Mouse (Mus musculus) thymus, postnatal 36 days (tissue): ENCODE measurements at regions not wholly inside any gene's neighbourhood (a gene's known extent, or its start where the extent isn't known, plus 50 kb on each side); places are given as distances from the start of the nearest gene placed in this dataset.

Experiments used
- DNase-seq, 2 experiments: peaks; one replicate each; pipeline ENCODE4 v3.0.0; 2022; ENCODE audit warnings: mixed read lengths in 2 of 2

DNA sequence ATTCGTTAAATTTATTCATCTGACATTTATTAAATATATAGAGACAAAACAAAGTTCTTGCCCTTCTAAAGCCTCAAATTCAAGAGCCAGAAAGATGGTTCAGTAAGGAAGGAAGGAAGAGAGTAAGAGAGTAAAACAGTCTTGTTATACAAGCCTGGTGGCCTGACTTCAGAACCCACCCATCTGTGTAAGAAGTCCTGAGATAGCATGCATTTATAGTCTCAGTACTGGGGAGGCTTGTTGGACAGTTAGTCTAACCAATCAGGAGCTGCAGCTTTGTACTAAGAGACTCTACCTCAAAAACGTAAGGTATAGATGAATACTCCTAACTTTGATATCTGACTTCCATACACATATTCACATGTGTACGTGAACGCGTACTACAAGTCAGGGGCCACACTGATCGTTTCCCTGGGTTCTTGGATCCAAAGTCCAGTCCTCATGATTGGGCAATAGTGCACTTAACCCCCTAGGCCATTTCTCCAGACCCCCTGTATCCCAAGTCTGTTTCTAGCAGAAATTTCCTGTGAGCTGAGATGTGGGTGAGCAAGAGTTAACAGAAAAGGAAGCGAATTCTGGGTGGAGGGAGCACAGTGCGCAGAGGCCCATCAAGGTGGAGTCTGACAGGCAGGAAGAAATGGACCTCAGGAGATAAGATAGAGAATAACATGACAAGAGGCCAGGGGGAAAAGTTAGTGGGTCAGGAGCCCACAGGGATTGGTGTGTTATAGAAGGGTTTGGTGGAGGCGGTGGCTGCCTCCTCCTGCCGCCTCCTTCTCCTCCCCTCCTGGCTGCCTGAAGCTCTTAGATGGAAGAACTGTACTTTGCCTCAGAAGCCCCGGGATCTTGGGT, 187.0 kb downstream of the Kit start:
- no peak for DNase-seq

DNA sequence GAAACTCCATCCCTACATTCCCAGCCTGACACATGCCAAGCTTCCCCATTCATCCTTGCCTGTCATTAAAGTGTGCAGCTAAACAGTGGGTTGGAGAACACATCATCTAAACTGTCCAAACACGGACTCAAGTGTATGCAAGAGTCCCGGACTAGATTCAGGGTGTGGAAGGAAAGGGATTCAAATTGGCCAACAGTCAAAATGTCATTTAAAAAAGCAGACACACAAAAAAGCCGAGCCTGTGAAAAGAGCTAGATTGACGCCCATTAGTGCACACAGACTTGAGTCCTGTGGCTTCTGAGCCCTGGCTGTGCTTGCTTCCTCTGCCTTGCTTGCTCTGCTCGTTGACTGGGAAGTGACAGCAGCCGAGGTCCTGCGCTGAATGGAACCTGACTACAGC, 181.5 kb downstream of the Kit start:
- no peak for DNase-seq

DNA sequence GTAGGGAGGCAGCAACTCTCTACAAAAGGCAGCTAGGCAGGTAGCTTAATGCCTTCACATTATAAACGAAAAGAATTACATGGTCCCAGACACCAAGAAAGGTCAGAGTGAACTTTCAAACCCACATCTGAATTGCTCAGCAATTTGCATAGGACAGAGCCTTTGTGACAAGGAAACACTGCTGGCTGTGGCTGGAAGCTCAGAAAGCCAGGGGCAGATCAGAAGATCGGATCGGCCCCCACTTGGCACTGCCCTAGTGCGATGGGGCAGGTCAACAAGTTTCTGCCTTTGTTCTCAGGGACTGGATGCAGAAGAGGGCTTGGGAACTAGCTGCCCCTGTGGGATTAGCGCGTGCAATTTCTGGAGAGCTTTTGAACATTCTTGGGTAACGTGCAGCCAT, 179.6 kb downstream of the Kit start:
- no peak for DNase-seq

DNA sequence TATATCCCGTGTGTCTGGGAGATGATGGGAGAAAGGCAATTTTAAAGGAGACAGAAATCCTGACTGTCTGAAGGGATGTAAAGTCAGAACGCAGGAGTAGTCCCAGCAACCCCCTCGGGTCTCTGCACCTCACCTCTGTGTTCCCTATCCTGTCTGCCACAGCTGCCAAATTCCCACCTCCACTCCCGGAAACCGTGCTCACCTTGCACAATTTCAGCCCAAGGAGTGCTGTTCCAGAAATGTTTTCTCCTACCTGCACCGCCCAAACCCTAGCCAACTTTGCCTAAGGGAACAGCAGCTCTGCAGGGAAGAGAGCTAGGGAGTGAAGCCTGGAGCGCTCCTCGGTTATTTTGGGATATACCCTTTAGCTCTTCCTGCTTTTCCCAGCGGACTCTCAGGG, 170.6 kb downstream of the Kit start:
- DNase-seq = no peak

DNA sequence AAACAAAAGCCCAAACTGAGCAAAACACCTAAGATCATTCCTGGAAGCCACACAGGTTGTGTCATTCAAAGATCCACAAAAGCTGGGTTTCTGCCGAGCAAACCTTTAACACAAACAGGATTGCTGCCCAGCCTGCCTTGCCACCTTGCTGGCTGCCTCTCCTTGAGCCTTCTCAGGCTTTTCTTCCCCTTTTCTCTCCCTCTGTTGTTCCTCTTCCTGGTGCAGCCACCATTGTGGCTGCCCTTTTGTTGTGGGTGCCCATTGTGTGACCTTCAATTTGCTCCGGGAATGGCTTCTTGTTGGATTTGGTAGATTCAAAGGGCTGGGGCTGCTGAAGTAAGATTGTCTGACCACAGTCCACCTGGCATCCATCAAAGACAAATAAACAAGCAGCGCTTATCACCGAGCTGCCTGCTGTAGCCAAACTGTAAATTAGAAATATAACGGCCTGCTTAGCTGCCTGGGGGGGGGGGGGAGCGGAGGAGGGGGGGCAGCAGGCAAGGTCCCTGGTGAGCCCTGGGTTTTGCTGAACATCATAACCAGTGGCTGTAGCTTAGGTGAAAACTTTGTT, 169.8 kb downstream of the Kit start:
- DNase-seq = no peak

DNA sequence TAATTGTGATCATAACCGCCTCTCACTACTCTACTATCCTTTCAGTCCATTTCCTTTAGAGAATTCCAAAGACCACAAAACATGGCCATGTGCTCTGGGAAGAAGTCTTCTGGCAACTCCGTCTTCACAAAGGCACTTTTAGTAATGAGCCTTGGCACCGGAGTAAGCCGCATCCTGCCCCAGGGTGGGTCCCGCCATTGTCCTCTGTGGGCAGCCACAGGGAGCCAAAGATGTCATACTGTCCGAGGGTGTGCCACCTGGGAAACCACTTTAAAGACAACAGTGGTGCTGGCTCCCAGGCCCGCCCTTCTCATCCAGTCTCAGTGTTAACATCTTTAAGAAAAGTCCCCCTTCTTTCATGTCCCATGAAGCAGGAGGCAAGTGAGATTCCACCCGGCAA, 164.6 kb downstream of the Kit start:
- DNase-seq = no peak

DNA sequence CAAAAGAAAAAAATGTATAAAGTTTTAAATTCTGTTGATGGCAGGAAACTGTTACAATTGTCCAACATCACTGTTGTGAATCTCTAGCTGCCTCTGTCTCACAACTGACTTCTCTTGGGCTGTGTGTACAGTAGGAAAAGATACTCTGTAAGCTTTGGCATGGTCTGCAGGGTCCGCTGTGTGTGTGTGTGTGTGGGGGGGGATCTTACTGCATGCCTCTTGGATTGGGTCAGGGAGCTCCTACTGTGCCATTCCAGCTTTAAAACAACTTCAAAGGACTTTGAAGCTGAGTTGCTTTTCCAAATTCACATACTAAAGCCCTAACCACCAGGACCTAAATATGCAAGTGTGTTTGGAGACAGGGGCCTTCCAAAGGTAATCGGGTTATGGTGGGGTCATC, 163.7 kb downstream of the Kit start:
- no peak for DNase-seq

DNA sequence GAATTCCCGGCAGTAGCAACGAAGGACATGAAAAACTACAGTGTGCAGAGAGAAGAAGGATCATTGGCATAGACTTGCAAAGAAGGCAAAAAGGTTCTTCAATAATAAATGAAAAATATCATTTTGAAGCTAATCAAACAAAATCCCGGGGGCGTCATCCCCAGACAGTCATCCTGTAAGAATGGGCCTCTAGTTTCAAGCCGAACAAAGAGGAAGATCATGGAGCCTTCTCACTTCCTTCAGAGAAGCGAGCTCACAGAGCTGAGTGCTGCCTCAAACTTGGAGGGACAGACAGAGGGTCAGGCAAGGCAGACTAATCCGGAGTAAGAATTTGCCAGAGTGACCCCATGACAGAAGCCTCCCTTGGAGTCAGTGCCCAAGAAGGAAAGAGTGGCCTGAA, 163.0 kb downstream of the Kit start:
- DNase-seq = no peak

DNA sequence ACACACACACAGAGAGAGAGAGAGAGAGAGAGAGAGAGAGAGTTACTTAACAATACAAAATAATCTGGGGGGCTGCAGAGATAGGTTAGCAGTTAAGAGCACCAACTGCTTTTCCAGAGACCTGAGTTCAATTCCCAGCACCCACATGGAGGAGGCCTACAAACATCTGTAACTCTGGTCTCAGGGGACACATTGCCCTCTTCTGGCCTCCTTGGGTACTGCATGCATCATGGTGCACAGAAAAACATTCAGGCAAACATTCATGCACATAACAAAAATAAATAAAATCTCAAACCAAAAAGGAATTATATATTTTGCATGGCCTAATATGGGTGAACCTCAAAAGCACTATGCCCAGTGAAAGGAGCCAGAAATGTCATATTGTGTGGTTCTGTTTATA, 161.6 kb downstream of the Kit start:
- DNase-seq = peak; percentile 30 to 34

DNA sequence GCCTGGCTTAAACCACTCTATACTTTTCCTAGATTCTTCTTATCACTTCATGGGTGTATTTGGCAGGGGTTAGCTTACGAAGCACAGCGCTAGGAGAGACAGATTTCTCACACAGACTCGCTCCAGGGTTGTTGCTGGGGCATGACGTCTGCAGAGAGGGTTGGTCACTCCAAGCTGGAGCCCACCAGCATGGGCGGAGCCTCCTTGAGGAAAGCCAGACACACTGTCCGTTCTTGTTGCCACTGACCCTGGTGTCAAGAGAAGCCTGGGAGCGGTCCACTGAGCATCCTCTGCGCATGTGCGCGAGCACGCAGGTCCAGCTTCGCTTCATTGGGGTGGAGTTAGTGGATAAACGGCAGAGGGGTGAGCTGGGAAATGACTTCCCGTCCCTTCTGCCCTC, 159.8 kb downstream of the Kit start:
- no peak for DNase-seq

DNA sequence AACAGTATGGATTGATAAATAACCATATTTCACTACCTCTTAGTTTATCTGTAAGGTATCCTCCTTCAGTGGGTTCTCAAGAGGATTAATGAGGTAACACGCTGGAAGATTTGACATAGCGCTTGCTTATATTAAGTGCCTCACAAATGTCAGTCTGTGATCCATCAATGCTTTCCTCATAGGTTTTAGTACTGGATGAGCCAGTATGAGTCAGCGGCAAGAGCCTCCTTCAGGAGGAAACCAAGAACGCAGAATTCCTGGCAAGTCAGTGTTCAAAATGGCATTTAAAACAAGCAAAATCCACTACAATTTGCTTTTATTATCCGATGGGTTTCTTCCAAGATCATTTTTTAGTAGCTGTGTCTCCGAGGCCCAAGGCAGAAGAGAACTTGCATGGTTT, 159.3 kb downstream of the Kit start:
- no peak for DNase-seq

DNA sequence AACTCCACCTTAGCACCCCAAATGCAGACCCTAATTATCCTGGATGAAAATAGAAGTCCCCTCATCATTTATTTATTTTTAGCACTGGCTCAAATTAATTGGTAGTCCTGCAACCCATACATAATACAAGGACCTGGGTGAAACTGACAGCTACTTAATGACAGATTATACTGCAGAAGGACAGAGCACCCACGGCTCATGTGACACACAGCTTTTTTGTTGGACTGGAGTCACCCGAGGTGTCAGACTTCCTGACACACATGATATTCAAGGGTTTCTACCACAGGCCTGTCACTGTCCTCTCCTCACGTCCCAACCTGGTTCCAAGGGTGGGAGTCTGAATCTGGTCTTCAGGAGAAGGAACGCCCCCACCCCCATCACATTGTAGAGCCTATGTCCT, 156.5 kb downstream of the Kit start:
- DNase-seq = no peak

DNA sequence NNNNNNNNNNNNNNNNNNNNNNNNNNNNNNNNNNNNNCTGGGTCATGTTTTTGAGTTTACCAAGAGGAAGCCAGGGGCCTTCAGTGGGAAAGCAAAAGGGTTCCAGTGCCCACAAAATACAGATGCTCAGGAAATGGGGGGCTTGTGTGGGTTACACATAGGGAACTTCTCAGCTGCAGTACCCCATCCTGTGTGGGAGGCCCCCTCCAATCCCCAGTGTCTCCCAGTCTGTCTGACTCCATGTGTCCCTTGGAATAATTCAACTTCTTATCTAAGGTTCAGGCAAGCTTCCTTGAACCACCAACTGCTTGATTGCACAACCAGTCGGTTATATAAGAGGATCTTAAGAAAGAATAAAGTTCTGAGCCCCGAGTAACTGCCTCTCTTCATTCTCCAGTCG, 156.0 kb downstream of the Kit start:
- peak; percentile 34 to 56 for DNase-seq

DNA sequence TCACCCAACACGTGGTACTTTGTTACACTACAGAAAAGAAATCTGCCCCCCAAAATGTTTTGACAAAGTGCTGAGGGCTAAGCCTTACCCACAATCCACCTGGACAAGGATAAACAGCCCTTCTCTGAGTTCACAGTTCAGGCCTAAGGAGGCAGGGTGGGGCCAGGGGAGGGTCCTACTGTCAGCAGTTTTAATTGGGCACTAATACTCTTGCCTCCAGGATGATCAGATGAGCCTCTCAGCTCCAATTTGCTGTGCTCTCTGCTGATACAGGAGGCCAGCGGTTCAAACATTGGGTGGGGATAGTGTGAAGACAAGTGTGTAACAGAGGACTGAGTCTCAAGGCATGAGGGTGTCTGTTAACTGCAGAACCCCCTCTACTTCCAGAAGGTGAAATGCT, 146.6 kb downstream of the Kit start:
- DNase-seq = no peak

DNA sequence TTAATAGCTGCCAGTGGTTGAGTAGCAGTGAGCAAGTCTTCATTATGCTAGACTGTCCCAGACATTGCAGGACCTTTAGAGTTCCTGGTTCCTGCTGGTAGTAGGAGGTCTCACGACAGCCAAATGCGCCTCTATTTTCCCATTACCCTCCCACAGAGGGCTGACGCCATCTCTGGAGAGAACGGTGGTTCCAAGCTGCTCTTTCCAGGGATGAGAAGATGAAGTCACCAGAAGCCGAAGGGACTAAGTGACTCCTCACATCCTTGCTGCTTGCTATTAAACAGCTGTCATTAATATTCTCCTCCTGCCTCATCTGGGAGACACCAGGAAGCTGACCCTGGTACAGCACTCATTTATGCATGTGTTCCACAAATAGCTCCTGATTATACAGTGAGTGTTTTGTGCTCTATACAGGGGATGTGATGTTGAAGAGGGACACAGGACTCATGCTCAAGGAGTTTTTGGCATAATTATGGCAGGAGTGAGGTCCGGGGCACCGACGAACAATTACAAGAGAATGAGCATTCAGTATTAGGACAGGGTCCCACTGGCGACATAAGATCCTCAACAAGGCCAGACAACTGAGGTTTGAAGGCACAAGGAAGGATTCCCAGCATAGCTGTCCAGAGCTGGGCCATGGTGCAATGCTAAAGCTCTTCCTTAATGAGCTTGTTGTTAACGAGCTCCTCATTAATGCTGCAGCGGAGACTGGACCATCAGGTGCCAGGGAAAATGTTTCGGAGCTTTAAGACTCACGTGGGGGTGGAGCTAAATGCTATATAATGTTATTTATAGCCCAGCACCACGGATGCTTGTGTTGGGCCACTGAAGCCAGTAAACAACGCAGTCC, 145.6 kb downstream of the Kit start:
- DNase-seq = no peak

DNA sequence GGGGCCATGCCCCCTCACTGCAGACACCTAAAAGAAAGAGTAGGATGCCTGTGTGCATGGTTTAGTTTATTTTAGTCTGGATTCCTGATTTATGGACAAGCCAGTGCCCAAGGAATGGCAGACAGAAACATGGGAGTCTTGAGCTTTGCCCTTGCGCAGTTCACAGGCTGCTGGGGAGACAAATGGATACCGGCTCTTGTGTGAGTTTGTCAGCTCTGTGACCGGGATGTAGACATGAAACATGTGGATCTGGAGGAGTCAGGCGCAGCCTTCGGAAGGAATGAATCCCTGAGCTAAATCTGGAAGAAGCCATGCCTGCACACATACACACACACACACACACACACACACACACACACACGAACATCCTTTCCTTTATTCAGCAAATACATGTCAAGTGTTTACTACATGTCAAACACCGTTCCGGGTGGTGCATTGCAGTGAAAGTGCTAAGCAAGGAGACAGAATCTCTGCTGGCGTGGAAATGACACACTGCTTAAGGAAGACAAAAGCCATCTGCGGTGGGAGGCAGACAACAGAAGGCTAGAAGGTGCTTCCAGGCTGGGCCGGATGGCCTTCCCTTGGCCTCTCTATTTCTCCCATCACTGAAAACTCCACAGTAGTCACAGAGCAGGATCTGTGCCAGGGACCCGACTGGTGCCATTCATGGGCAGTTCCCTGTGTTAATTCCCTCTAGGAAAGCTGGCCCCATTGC, 144.0 kb downstream of the Kit start:
- no peak for DNase-seq
